Mouse (Mus musculus) cerebellum, adult 2 months (tissue): ENCODE data around the gene Rpl18a.

Experiments
- CTCF ChIP-seq: fragments of 200-500 bp; IDR thresholded peaks from 2 replicates; pipeline ENCODE4 v1.5.1; 2011; ENCODE audit warnings: low read depth, mild to moderate bottlenecking, control low read depth, low read length, moderate library complexity, borderline replicate concordance; ENCODE audit not compliant: insufficient read depth
- POLR2A ChIP-seq: fragments of 200-500 bp; IDR thresholded peaks from 2 replicates; pipeline ENCODE4 v1.6.1; 2011; ENCODE audit warnings: low read length, control low read depth, borderline replicate concordance; ENCODE audit not compliant: insufficient read depth

DNA sequence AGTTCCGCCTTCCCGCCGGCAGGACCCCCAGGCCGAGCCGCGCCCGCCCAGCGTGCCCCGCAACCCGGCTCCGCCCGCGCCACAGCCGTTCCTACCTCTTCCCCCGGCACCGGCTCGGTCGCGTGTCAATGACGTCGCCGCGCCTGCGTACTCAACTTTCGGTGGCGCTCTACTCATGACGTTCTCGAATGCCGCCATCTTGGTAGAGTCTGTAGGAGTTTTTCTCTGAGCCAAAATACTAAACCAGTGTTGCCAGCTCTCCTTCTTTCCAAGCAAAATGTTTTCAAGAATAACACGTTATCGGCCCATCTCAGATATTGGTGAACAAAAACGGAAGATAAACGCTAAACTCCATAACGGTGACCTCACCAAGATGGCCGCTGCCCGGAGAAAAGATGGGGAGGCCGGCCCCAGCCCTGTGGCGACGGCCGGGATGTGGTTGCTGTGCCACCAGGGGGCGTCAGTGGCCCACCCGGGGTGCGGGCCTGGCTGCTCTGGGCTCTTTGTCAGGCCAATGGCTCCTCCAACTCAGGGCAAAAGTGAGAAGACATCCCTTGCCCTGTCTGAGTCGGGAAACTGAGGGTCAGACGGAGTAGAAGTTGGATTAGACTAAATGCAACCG is 23.7 kb downstream of the Rpl18a start, which contains the start of gene Ccdc124:
- TF ChIP-seq CTCF (peak; percentile 92), POLR2A (peak; percentile 79)
